Mouse (Mus musculus) mesoderm, embryonic 11.5 days (tissue): ENCODE results near the gene Slc17a3.

Experiments used
- DNase-seq: peaks from one replicate; pipeline ENCODE4 v3.0.0-alpha.2; 2012; ENCODE audit warnings: low read depth, low spot score

Slc17a3 gene

GRCm38 (mm10) chr13:23873141-23873540 is 33.9 kb downstream of the Slc17a3 start:
- DNase-seq: no peak

DNA sequence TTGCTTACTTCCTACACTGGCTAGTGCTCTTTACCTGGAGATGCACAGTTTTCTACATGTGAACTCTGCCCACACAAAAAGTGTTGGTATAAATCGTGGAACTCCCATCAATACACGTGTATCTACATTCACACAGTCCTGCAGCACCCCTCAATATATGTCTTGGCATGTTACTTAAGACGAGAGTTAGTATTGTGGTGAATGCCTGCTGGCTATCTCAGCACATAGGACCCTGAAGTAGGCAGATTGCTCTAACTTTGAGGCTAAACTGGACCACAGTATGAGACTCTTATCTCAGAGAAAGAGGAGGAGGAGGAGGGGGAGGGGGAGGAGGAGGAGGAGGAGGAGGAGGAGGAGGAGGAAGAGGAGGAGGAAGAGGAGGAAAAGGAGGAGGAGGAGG is 39.9 kb downstream of the Slc17a3 start:
- no peak for DNase-seq

GRCm38 (mm10) chr13:23879636-23880035 is 40.4 kb downstream of the Slc17a3 start:
- DNase-seq: no peak

- peak; percentile 36 for DNase-seq
Measured at GRCm38 (mm10) chr13:23885540-23885939, 46.3 kb downstream of the Slc17a3 start.

DNA sequence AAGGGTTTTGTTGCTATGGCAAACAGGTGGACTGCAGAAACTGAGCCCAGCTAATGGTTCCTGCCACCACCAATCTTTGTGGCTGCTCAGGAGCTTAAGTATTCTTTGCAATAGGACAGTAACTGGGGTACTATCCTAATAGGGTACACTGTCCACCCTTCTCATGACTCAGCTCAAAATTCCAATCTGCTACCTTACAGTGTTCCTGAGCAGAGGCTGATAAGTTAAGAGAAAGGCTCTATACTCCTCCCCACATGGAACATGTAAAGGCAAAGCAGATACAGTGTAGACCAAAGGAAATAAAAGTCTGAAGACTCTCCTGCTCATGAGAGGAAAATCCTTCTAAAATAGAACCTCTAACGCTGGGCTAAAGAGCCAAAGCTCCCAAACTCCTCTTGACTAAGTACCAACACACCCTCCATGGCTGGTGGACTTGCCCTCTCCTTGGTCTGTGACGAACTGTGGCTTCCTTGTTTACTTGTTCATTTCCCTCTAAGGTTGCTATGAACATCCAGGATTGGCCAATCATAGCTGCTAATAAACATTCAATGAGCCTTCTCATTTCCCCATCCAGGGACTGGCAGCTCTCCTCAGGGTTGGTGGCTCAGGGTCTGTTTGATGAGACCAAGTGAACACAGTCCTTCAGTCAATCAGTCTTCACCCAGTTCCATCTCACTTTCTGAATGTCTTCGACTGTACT is 47.9 kb downstream of the Slc17a3 start:
- no peak for DNase-seq

GRCm38 (mm10) chr13:23889011-23889605 is 49.9 kb downstream of the Slc17a3 start:
- DNase-seq: peak; percentile 56

GRCm38 (mm10) chr13:23892592-23893268 is 53.5 kb downstream of the Slc17a3 start:
- DNase-seq: no peak

DNA sequence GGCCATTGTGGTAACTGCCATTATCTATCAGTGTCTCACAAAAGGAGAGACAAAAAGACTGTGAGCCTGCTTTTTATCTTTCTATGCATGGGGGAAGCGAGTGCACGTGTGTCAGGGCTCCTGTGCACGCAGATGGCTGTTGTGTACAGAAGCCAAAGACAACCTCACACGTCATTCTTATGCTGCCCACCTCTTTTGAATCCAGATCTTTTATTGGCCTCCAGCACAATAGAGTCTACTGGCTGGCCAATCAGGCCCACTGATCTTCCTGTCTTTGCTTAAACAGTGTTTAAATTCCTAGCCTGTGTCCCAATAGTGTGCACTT is 54.0 kb downstream of the Slc17a3 start:
- DNase-seq: peak; percentile 11

- no peak for DNase-seq
Measured at GRCm38 (mm10) chr13:23898242-23898641, 59.0 kb downstream of the Slc17a3 start.

DNA sequence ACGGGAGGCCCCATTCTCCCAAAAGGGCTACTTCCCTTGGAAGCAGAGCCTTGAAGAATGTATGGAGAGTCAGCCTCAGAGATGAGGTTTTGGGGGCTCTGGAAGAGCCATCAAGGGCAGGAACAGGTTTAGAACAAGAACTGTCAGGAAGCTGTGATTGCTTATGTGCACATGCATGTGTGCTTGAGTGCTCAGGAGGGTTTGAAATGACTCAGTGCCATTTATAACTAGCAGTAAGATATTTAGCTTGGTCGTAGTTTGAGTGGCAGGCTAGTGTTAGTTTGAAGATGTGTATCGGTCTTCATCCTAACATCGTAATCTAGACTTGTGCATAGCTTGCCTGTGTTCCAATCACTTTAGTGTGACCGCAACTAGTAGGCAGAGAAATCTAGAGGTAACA is 67.7 kb downstream of the Slc17a3 start:
- no peak for DNase-seq

GRCm38 (mm10) chr13:23910121-23910520 is 70.9 kb downstream of the Slc17a3 start:
- DNase-seq: no peak
